Mouse (Mus musculus) limb, embryonic 11.5 days (tissue): ENCODE measurements around the gene Myo5a. TPM values are rescaled to one million over a fixed set of nuclear protein-coding genes. Genes with fewer than 3 reads are reported as not detected.

Experiments
- ATAC-seq: fragments of 200-750 bp; cut with Nextera tagmentation; 2 replicates; pipeline ENCODE4 v1.8.0; 2017; ENCODE audit warnings: low read depth; ENCODE audit not compliant: insufficient number of reproducible peaks, low FRiP score, low TSS enrichment
- DNase-seq: peaks from one replicate; pipeline ENCODE4 v3.0.0-alpha.2; 2015; ENCODE audit warnings: low spot score
- H3K27ac ChIP-seq: fragments of 300-500 bp; sonication (generic); replicated peaks from 2 replicates; pipeline ENCODE4 v1.5.1; 2014; ENCODE audit warnings: low read depth, mild to moderate bottlenecking, low read length
- H3K27me3 ChIP-seq: fragments of 300-500 bp; sonication (generic); 2 replicates; pipeline ENCODE4 v1.6.1; 2014; ENCODE audit warnings: mild to moderate bottlenecking, low read length, mixed read lengths; ENCODE audit not compliant: control insufficient read depth, insufficient read depth
- H3K36me3 ChIP-seq: fragments of 300-500 bp; sonication (generic); 2 replicates; pipeline ENCODE4 v1.6.1; 2014; ENCODE audit warnings: mild to moderate bottlenecking, low read length, moderate library complexity, mixed read lengths; ENCODE audit not compliant: control insufficient read depth, insufficient read depth
- H3K4me1 ChIP-seq: fragments of 300-500 bp; sonication (generic); 2 replicates; pipeline ENCODE4 v1.6.1; 2014; ENCODE audit warnings: low read length, mixed read lengths; ENCODE audit not compliant: control insufficient read depth, insufficient read depth
- H3K4me2 ChIP-seq: fragments of 300-500 bp; sonication (generic); 2 replicates; pipeline ENCODE4 v1.6.1; 2014; ENCODE audit warnings: low read depth, mild to moderate bottlenecking, moderate library complexity; ENCODE audit not compliant: severe bottlenecking
- H3K4me3 ChIP-seq: fragments of 300-500 bp; sonication (generic); 2 replicates; pipeline ENCODE4 v1.5.1; 2014; ENCODE audit warnings: low read depth, low read length
- H3K9ac ChIP-seq: fragments of 300-500 bp; sonication (generic); 2 replicates; pipeline ENCODE4 v1.6.1; 2014; ENCODE audit warnings: mild to moderate bottlenecking, low read length
- H3K9me3 ChIP-seq: fragments of 300-500 bp; sonication (generic); 2 replicates; pipeline ENCODE4 v1.6.1; 2016; ENCODE audit warnings: low read length; ENCODE audit not compliant: control insufficient read depth
- WGBS: fragments of 180-500 bp; shearing (Covaris S2); extraction: QIAGEN DNeasy Blood & Tissue Kit; methylation state at CpG from one replicate; pipeline ENCODE4 v1.1.7; 2014; 5-methylcytosine and 5-hydroxymethylcytosine counted together
- polyA plus RNA-seq: library from polyadenylated mRNA; unstranded; fragments of >200 nt; fragmentation: Nextera tagmentation; extraction: Ambion mirVana; gene quantifications from 2 replicates; pipeline ENCODE4 v1.2.1, GENCODE M21; 2014

Gene Myo5a
- polyA plus RNA-seq: 20.7 and 21.0 TPM in 2 replicates

GRCm38 (mm10) chr9:75070457-75071028 lies at the start of gene Myo5a:
Myo5a (plus strand) TSS chr9:75071015.
- ATAC-seq: no peak; the same call in none of the 2 replicates
- peak within 1 kb of the TSS; percentile 82 for H3K4me2 ChIP-seq
- H3K27me3 ChIP-seq: no peaks in the 10 kb centered on the region
- no peak for DNase-seq
- H3K36me3 ChIP-seq: no peaks in the 10 kb centered on the region
- H3K4me3 ChIP-seq: peak within 1 kb of the TSS; percentile 71
- 21% methylated on average over 23 of the region's 23 CpGs for WGBS
- no peaks in the 10 kb centered on the region for H3K4me1 ChIP-seq
- peak within 1 kb of the TSS; percentile 81 for H3K27ac ChIP-seq
- H3K9me3 ChIP-seq: no peaks in the 10 kb centered on the region
- peak within 1 kb of the TSS; percentile 93 for H3K9ac ChIP-seq

GRCm38 (mm10) chr9:75022546-75022945 lies 48.3 kb upstream of the Myo5a start:
- H3K4me3 ChIP-seq: no peak overlapping the region
- H3K9ac ChIP-seq: no peak overlapping the region
- no peak overlapping the region for H3K27ac ChIP-seq
- 88% methylated on average over 7 of the region's 7 CpGs for whole genome bisulfite sequencing
- DNase-seq: no peak
- H3K36me3 ChIP-seq: 0 out of 2 replicates have a peak, but pooled peaks cover 2% of the 10 kb centered on the region
- H3K9me3 ChIP-seq: no peaks in the 10 kb centered on the region
- H3K4me1 ChIP-seq: peaks cover 3% of the 10 kb centered on the region; the same call in 1 of the 2 replicates
- no peaks in the 10 kb centered on the region for H3K27me3 ChIP-seq
- ATAC-seq: no peak
- no peak overlapping the region for H3K4me2 ChIP-seq

GRCm38 (mm10) chr9:75023150-75023894 lies 47.5 kb upstream of the Myo5a start:
- DNase-seq: no peak
- Histone ChIP-seq H3K36me3 (0 out of 2 replicates have a peak, but pooled peaks cover 2% of the 10 kb centered on the region), H3K27ac (no peak overlapping the region), H3K27me3 (no peaks in the 10 kb centered on the region), H3K4me3 (no peak overlapping the region), H3K4me1 (peaks cover 3% of the 10 kb centered on the region; the same call in 1 of the 2 replicates), H3K4me2 (no peak overlapping the region), H3K9ac (no peak overlapping the region), H3K9me3 (no peaks in the 10 kb centered on the region)
- ATAC-seq: no peak
- 75% methylated on average over 5 of the region's 5 CpGs for WGBS

- WGBS: 40% methylated on average over 7 of the region's 7 CpGs
- DNase-seq: no peak
These were observed 46.7 kb upstream of the Myo5a start for GRCm38 (mm10) chr9:75024089-75024488.

GRCm38 (mm10) chr9:75025689-75026088 lies 45.1 kb upstream of the Myo5a start:
- H3K36me3 ChIP-seq: no peaks in the 10 kb centered on the region
- no peak overlapping the region for H3K4me3 ChIP-seq
- DNase-seq (no peak), ATAC-seq (no peak)
- no peaks in the 10 kb centered on the region for H3K27me3 ChIP-seq
- H3K27ac ChIP-seq: no peak overlapping the region
- H3K4me2 ChIP-seq: no peak overlapping the region
- 73% methylated on average over 6 of the region's 6 CpGs for WGBS
- no peaks in the 10 kb centered on the region for H3K9me3 ChIP-seq
- no peak overlapping the region for H3K9ac ChIP-seq
- no peaks in the 10 kb centered on the region; the same call in 1 of the 2 replicates for H3K4me1 ChIP-seq

More at GRCm38 (mm10) chr9:75024089-75024488, 46.7 kb upstream of the Myo5a start:
- no peak for ATAC-seq
- Histone ChIP-seq H3K36me3 (0 out of 2 replicates have a peak, but pooled peaks cover 2% of the 10 kb centered on the region), H3K27me3 (no peaks in the 10 kb centered on the region), H3K4me3 (no peak overlapping the region), H3K9ac (no peak overlapping the region), H3K9me3 (no peaks in the 10 kb centered on the region), H3K27ac (no peak overlapping the region), H3K4me2 (no peak overlapping the region), H3K4me1 (peaks cover 3% of the 10 kb centered on the region; the same call in 1 of the 2 replicates)

GRCm38 (mm10) chr9:75032408-75032807 lies 38.4 kb upstream of the Myo5a start:
- H3K4me1 ChIP-seq: no peaks in the 10 kb centered on the region
- DNase-seq (no peak), ATAC-seq (no peak)
- no peak overlapping the region for H3K4me3 ChIP-seq
- H3K9ac ChIP-seq: no peak overlapping the region
- H3K9me3 ChIP-seq: no peaks in the 10 kb centered on the region
- WGBS: 91% methylated on average over 1 of the region's 1 CpGs
- H3K27me3 ChIP-seq: no peaks in the 10 kb centered on the region
- H3K36me3 ChIP-seq: no peaks in the 10 kb centered on the region
- H3K27ac ChIP-seq: no peak overlapping the region
- no peak overlapping the region for H3K4me2 ChIP-seq

- WGBS: 66% methylated on average over 7 of the region's 7 CpGs
These were observed 37.7 kb upstream of the Myo5a start for GRCm38 (mm10) chr9:75033141-75033540.

GRCm38 (mm10) chr9:75034691-75035090 lies 36.1 kb upstream of the Myo5a start:
- 39% methylated on average over 1 of the region's 1 CpGs for WGBS
- DNase-seq: no peak
- H3K27ac ChIP-seq: no peak overlapping the region

More at GRCm38 (mm10) chr9:75033141-75033540, 37.7 kb upstream of the Myo5a start:
- H3K4me2 ChIP-seq: no peak overlapping the region
- no peak overlapping the region for H3K27ac ChIP-seq
- H3K9ac ChIP-seq: no peak overlapping the region
- H3K4me3 ChIP-seq: no peak overlapping the region
- no peaks in the 10 kb centered on the region for H3K9me3 ChIP-seq
- DNase-seq: no peak
- no peaks in the 10 kb centered on the region for H3K36me3 ChIP-seq
- H3K4me1 ChIP-seq: no peaks in the 10 kb centered on the region
- no peaks in the 10 kb centered on the region for H3K27me3 ChIP-seq
- no peak for ATAC-seq

More at GRCm38 (mm10) chr9:75034691-75035090, 36.1 kb upstream of the Myo5a start:
- Histone ChIP-seq H3K4me1 (peaks cover 3% of the 10 kb centered on the region; the same call in 1 of the 2 replicates), H3K36me3 (no peaks in the 10 kb centered on the region), H3K9me3 (no peaks in the 10 kb centered on the region), H3K9ac (no peak overlapping the region), H3K4me3 (no peak overlapping the region), H3K27me3 (no peaks in the 10 kb centered on the region), H3K4me2 (no peak overlapping the region)
- no peak for ATAC-seq
